Mouse (Mus musculus) liver, adult 2 months (tissue): Measurements from ENCODE around the gene Zic5.

ENCODE experiments used
- CTCF ChIP-seq: fragments of 200-500 bp; IDR thresholded peaks from 2 replicates; pipeline ENCODE4 v1.5.1; 2011; ENCODE audit warnings: low read depth, low read length, control low read depth
- POLR2A ChIP-seq: fragments of 200-500 bp; IDR thresholded peaks from 2 replicates; pipeline ENCODE4 v1.6.1; 2011; ENCODE audit warnings: low read length, control low read depth; ENCODE audit not compliant: insufficient read depth; ENCODE audit errors: extremely low read depth

DNA sequence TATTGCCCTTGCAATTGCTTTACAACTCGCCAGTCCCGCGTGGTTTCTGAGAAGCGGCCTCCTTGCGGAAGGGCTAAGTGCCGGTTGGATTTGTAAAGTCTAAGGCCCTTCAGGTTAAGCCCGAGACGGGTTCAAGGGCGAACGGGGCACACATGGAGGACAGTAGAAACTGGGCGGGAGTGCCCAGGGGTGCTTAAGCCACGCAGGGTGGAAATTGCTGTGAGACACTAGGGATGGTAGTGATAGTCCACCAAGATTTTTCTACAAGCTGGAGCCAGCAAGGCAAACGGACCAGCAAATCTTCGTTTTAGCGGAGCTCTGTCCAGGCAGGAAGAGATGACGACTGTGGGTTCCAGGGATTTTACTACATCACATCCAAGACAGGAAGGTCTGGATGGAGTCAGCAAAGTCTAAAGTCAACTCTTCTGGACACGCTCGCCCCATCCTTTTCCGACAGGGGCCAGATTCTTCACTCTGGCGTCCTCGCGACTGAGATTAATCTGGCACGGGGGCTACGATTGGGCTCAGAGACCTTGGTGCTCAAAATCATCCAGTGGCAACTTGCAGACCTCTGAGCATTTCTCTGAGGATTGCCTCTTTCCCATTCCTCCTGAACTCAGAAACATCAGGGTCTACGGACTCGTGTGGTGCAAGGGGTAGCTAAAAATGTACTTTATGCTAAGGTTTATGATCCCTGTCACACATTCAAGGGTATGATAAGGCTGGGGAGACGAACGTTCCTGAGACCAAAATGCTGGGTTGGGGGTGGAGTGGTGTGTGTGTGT is 3.7 kb upstream of the Zic5 start:
- no peak for TF ChIP-seq POLR2A
- TF ChIP-seq CTCF: no peak
